Mouse (Mus musculus) ES-Bruce4 (cell line): ENCODE results near the gene Dync1i2.

ENCODE experiments used
- CTCF ChIP-seq: IDR thresholded peaks from one replicate; pipeline ENCODE4 v1.8.1; 2011; ENCODE audit warnings: low read depth, low read length
- POLR2A ChIP-seq: IDR thresholded peaks from one replicate; pipeline ENCODE4 v1.8.1; 2011; ENCODE audit warnings: low read length; ENCODE audit not compliant: insufficient read depth

DNA sequence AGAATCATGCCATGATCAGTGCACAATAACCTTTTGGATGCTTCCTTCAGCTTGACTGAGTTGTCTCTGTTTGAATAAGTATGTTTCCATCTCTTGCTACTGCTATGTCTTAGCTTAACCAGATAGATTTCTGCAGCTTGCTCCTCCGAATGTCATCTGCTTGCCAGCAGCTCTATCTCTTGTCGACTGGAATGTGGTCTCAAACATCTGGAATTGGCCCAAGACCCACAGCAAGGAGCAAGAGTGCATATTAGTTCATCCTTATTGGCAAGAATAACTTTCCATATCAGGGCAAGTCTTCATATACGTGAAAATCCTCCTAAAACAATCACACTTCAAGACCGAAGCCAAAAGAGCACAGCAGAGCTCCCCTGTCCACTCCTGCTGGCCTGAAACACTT lies 14.6 kb upstream of the Dync1i2 start:
- TF ChIP-seq CTCF (no peak), POLR2A (no peak)
